Mouse (Mus musculus) left cerebral cortex, adult 6 months (tissue): Measurements from ENCODE around the gene Tet1. TPM values are rescaled to one million over a fixed set of nuclear protein-coding genes. Genes with fewer than 3 reads are reported as not detected.

Experiments used
- long read RNA-seq, 2 experiments: library from polyadenylated mRNA; unstranded; transcript quantifications; one replicate each; pipeline ENCODE4 v2.0.0; 2019 to 2020
- polyA plus RNA-seq: library from polyadenylated mRNA; unstranded; fragments of <200 nt; fragmentation: Nextera tagmentation; gene quantifications from 2 replicates; pipeline ENCODE4 v1.2.3, GENCODE M21; 2021

Tet1 gene
- polyA plus RNA-seq, result 5.1 and 6.4 TPM in 2 replicates
- long read RNA-seq, experiment 1, partial matches to known transcripts, result 1 of 4 reads
- long read RNA-seq, experiment 1, other reads (novel, unspliced or antisense), result 3 of 4 reads
- long read RNA-seq, experiment 2, partial matches to known transcripts, result 0 of 3 reads
- long read RNA-seq, experiment 2, other reads (novel, unspliced or antisense), result 3 of 3 reads

GRCm38 (mm10) chr10:62908896-62909295 lies at the start of gene Tet1:
TSS of gene Tet1 (minus strand) at chr10:62908996.

GRCm38 (mm10) chr10:62946738-62947471 lies 38.1 kb upstream of the Tet1 start, which contains the start of gene Dna2:
TSS of gene Dna2 (plus strand) at chr10:62947026.

DNA sequence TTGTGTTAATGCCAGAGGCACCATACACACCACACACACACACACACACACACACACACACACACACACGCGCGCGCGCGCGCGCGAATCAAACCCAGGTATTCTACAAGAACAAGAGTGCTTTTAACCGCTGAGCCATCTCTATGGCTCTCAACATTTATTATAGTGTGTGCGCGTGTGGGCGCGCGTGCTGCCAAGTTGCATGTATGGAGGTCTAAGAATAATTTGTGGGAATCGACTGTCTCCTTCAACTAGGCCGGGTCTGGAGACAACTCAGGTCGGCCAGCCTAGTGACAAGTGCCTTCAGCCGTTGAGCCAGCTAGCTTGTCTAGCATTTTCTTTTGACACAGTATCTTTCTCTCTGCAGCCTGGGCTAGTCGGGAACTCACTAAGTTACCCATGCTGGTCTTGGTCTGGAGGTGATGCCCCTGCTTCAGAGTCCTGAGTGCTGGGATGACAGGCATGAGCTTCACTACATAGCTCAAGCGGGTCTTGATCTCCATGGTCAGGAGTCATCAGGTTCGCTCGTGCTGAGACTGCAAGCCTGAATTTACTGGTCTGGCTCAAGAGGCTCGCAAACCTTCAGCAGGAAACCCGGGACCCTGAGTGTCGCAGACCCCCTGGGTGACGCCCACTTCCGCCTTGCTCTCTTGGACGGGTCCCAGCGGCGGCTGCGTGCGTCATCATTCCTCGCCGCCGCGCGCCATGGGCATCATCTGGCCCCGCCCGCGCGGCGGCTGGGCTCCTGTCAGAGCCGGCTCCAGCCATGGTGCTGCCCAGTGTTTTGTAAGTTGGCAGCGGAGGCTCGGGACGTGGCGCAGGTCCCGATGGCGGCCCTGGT lies 11.3 kb upstream of the Tet1 start, which contains the start of gene Slc25a16:
Gene Slc25a16 (plus strand): TSS at position 709 of the 841 bp plus-strand sequence.

GRCm38 (mm10) chr10:62792177-62793090 lies 116.4 kb downstream of the Tet1 start, which contains the start of gene Ccar1:
TSS of gene Ccar1 (minus strand) at chr10:62792286.

Other genes with a start within 250 kb of the Tet1 start
- gene Stox1, start 182.9 kb downstream of the Tet1 start, polyA plus RNA-seq, result 2.2 and 4.3 TPM in 2 replicates
- 13.9 and 17.1 TPM in 2 replicates for gene Ccar1, start 116.7 kb downstream of the Tet1 start, polyA plus RNA-seq
- 5.4 and 23.3 TPM in 2 replicates for gene Slc25a16, start 11.6 kb upstream of the Tet1 start, polyA plus RNA-seq
- 0.23 and 0.82 TPM in 2 replicates for gene Dna2, start 38.0 kb upstream of the Tet1 start, polyA plus RNA-seq
- gene Rufy2, start 71.2 kb upstream of the Tet1 start, polyA plus RNA-seq, result 35.9 and 44.4 TPM in 2 replicates
- 17.5 and 23.0 TPM in 2 replicates for gene Hnrnph3, start 115.2 kb upstream of the Tet1 start, polyA plus RNA-seq
- gene Pbld2, start 115.3 kb upstream of the Tet1 start, polyA plus RNA-seq, result 0.59 and 1.0 TPM in 2 replicates
- gene Pbld1, start 151.2 kb upstream of the Tet1 start, polyA plus RNA-seq, result 0.98 and 1.2 TPM in 2 replicates
- gene Atoh7, start 190.7 kb upstream of the Tet1 start, polyA plus RNA-seq, result 2.6 and 2.8 TPM in 2 replicates